Mouse (Mus musculus) G1E (cell line): Measurements from ENCODE around the gene Lhfpl3.

Source experiments
- CTCF ChIP-seq: IDR thresholded peaks from 2 replicates; pipeline ENCODE4 v1.5.1; 2012; ENCODE audit warnings: low read depth, low read length, inconsistent platforms, mixed read lengths
- GATA1 ChIP-seq: IDR thresholded peaks from 2 replicates; pipeline ENCODE4 v1.6.1; 2012; ENCODE audit warnings: borderline replicate concordance, low read length, inconsistent platforms, mixed read lengths
- GATA2 ChIP-seq: IDR thresholded peaks from 2 replicates; pipeline ENCODE4 v1.6.1; 2012; ENCODE audit warnings: low read depth, low read length, inconsistent platforms, borderline replicate concordance
- POLR2AphosphoS5 ChIP-seq: IDR thresholded peaks from 2 replicates; pipeline ENCODE4 v1.6.1; 2012; ENCODE audit warnings: low read depth, low read length, inconsistent platforms; ENCODE audit not compliant: insufficient replicate concordance
- TAL1 ChIP-seq: conservative IDR thresholded peaks from 2 replicates; pipeline ENCODE4 v1.6.1; 2012; ENCODE audit warnings: low read depth, low read length, inconsistent platforms, mixed read lengths

DNA sequence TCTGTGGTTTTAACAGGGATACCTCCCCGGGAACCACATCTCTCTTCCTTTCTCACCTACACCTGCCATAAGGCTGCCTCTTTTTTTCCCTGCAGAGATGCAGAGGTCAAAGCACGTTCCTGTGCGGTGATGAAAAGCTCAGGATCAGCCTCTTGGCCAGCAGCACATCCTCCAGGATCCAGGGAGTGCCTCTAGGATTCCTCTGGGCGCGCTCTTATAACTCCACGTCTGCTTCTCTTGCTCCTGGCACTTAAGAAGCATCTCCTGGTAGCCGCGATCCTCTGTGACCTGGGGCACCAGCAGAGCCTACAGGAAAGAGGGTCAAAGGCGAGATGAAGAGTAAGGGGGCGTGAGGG lies 352 bp upstream of the Lhfpl3 start:
- no peak for TF ChIP-seq CTCF
- TF ChIP-seq GATA1, result no peak
- no peak for TF ChIP-seq GATA2
- no peak for TF ChIP-seq TAL1
- no peak for TF ChIP-seq POLR2AphosphoS5
